Mouse (Mus musculus) intestine, embryonic 14.5 days (tissue): ENCODE data around the gene Vmn1r155. TPM values are rescaled to one million over a fixed set of nuclear protein-coding genes. Genes with fewer than 3 reads are reported as not detected.
"Not testable (repeated sequence)": the region's sequence is repeated elsewhere in the genome, so short reads cannot be mapped to it uniquely, and the experiment has no call there.

ENCODE experiments used
- ATAC-seq: fragments of 200-750 bp; cut with Nextera tagmentation; replicated peaks from 2 replicates; pipeline ENCODE4 v1.8.0; 2017; ENCODE audit warnings: low read depth, moderate number of reproducible peaks, moderate TSS enrichment, moderate library complexity; ENCODE audit not compliant: low FRiP score, low TSS enrichment
- DNase-seq: peaks from one replicate; pipeline ENCODE4 v3.0.0-alpha.2; 2018; ENCODE audit warnings: low spot score
- H3K27ac ChIP-seq: fragments of 300-500 bp; sonication (generic); 2 replicates; pipeline ENCODE4 v1.5.1; 2014; ENCODE audit warnings: low read depth, mild to moderate bottlenecking, control low read depth
- H3K27me3 ChIP-seq: fragments of 300-500 bp; sonication (generic); replicated peaks from 2 replicates; pipeline ENCODE4 v1.6.1; 2014; ENCODE audit warnings: low read length, control low read depth; ENCODE audit not compliant: control insufficient read depth, insufficient read depth
- H3K36me3 ChIP-seq: fragments of 300-500 bp; sonication (generic); 2 replicates; pipeline ENCODE4 v1.6.1; 2014; ENCODE audit warnings: low read length, control low read depth; ENCODE audit not compliant: control insufficient read depth, insufficient read depth
- H3K4me1 ChIP-seq: fragments of 300-500 bp; sonication (generic); replicated peaks from 2 replicates; pipeline ENCODE4 v1.6.1; 2014; ENCODE audit warnings: low read length, control low read depth, mixed read lengths; ENCODE audit not compliant: control insufficient read depth, insufficient read depth
- H3K4me2 ChIP-seq: fragments of 300-500 bp; sonication (generic); 2 replicates; pipeline ENCODE4 v1.6.1; 2014; ENCODE audit warnings: low read length
- H3K4me3 ChIP-seq: fragments of 300-500 bp; sonication (generic); 2 replicates; pipeline ENCODE4 v1.5.1; 2014; ENCODE audit warnings: low read depth, low read length, control low read depth, mixed read lengths
- H3K9ac ChIP-seq: fragments of 300-500 bp; sonication (generic); 2 replicates; pipeline ENCODE4 v1.6.1; 2014; ENCODE audit warnings: mild to moderate bottlenecking, low read length
- H3K9me3 ChIP-seq: fragments of 300-500 bp; sonication (generic); 2 replicates; pipeline ENCODE4 v1.6.1; 2016; ENCODE audit warnings: low read length, control low read depth; ENCODE audit not compliant: control insufficient read depth
- WGBS: fragments of 180-500 bp; shearing (Covaris S2); extraction: QIAGEN DNeasy Blood & Tissue Kit; methylation state at CpG from one replicate; pipeline ENCODE4 v1.1.7; 2014; 5-methylcytosine and 5-hydroxymethylcytosine counted together
- polyA plus RNA-seq: library from polyadenylated mRNA; unstranded; fragments of >200 nt; fragmentation: Nextera tagmentation; extraction: Ambion mirVana; gene quantifications from 2 replicates; pipeline ENCODE4 v1.2.1, GENCODE M21; 2014

Vmn1r155 gene
- not detected in 2 replicates for polyA plus RNA-seq

GRCm38 (mm10) chr7:22657718-22658117, at the start of gene Vmn1r155:
TSS of gene Vmn1r155 (plus strand) at chr7:22658018.
- not testable (repeated sequence) for H3K9ac ChIP-seq, H3K9me3 ChIP-seq, H3K27me3 ChIP-seq, H3K4me1 ChIP-seq, H3K36me3 ChIP-seq, DNase-seq, ATAC-seq, H3K4me2 ChIP-seq, H3K27ac ChIP-seq, H3K4me3 ChIP-seq
- WGBS = no CpG with 5 or more reads among the region's 3 CpGs

GRCm38 (mm10) chr7:22692217-22692616, 34.4 kb downstream of the Vmn1r155 start, which contains the start of gene Gm8693:
TSS of gene Gm8693 (minus strand) at chr7:22692317.
- WGBS = no CpG with 5 or more reads among the region's 2 CpGs
- not testable (repeated sequence) for H3K4me1 ChIP-seq, H3K36me3 ChIP-seq, ATAC-seq, H3K27ac ChIP-seq, DNase-seq, H3K9ac ChIP-seq, H3K27me3 ChIP-seq, H3K9me3 ChIP-seq, H3K4me3 ChIP-seq, H3K4me2 ChIP-seq

Other genes with a start within 250 kb of the Vmn1r155 start
- not detected in 2 replicates for gene Vmn1r148, start 244.4 kb upstream of the Vmn1r155 start, polyA plus RNA-seq
- gene Vmn1r149, start 219.8 kb upstream of the Vmn1r155 start, polyA plus RNA-seq = not detected in 2 replicates
- not detected in 2 replicates for gene Gm10665, start 193.9 kb upstream of the Vmn1r155 start, polyA plus RNA-seq
- gene Vmn1r151, start 158.3 kb upstream of the Vmn1r155 start, polyA plus RNA-seq = not detected in 2 replicates
- not detected in 2 replicates for gene Vmn1r152, start 135.1 kb upstream of the Vmn1r155 start, polyA plus RNA-seq
- not detected in 2 replicates for gene Gm8677, start 123.1 kb upstream of the Vmn1r155 start, polyA plus RNA-seq
- not detected in 2 replicates for gene Gm4201, start 92.7 kb upstream of the Vmn1r155 start, polyA plus RNA-seq
- not detected in 2 replicates for gene Gm4565, start 69.9 kb upstream of the Vmn1r155 start, polyA plus RNA-seq
- gene Gm8693, start 34.3 kb downstream of the Vmn1r155 start, polyA plus RNA-seq = not detected in 2 replicates
- gene Gm4567, start 61.7 kb downstream of the Vmn1r155 start, polyA plus RNA-seq = not detected in 2 replicates
- gene Vmn1r157, start 103.7 kb downstream of the Vmn1r155 start, polyA plus RNA-seq = not detected in 2 replicates
- not detected in 2 replicates for gene Vmn1r158, start 132.8 kb downstream of the Vmn1r155 start, polyA plus RNA-seq
- gene Vmn1r159, start 185.6 kb downstream of the Vmn1r155 start, polyA plus RNA-seq = not detected in 2 replicates
- not detected in 2 replicates for gene Vmn1r160, start 213.2 kb downstream of the Vmn1r155 start, polyA plus RNA-seq